Mouse (Mus musculus) erythroblast, embryonic 14.5 days (primary cell): Measurements from ENCODE around the gene Ptprg. TPM values are rescaled to one million over a fixed set of nuclear protein-coding genes. Genes with fewer than 3 reads are reported as not detected.

Experiments used
- H3K27me3 ChIP-seq: 2 replicates; pipeline ENCODE4 v1.6.1; 2012; ENCODE audit warnings: inconsistent platforms; ENCODE audit not compliant: control insufficient read depth
- H3K36me3 ChIP-seq: 2 replicates; pipeline ENCODE4 v1.6.1; 2012; ENCODE audit warnings: mild to moderate bottlenecking, inconsistent platforms; ENCODE audit not compliant: control insufficient read depth
- H3K4me1 ChIP-seq: 2 replicates; pipeline ENCODE4 v1.6.1; 2012; ENCODE audit warnings: inconsistent platforms; ENCODE audit not compliant: control insufficient read depth
- H3K4me3 ChIP-seq: replicated peaks from 2 replicates; pipeline ENCODE3; 2012; ENCODE audit warnings: moderate library complexity, mild to moderate bottlenecking, inconsistent platforms
- H3K9me3 ChIP-seq: 2 replicates; pipeline ENCODE4 v1.6.1; 2012; ENCODE audit warnings: low read length, inconsistent platforms, mixed read lengths; ENCODE audit not compliant: control insufficient read depth
- GATA1 ChIP-seq: IDR thresholded peaks from 2 replicates; pipeline ENCODE4 v1.6.1; 2012; ENCODE audit warnings: low read length, inconsistent platforms, mixed read lengths
- TAL1 ChIP-seq: IDR thresholded peaks from 3 replicates; pipeline ENCODE4 v1.6.1; 2012; ENCODE audit warnings: low read length, inconsistent platforms, mixed read lengths
- polyA plus RNA-seq: library from polyadenylated mRNA; stranded (reverse); fragments of >175 nt; gene quantifications from 2 replicates; pipeline ENCODE4 v1.2.3, GENCODE M21; 2012

Ptprg gene
- polyA plus RNA-seq, 1 experiment = not detected

GRCm38 (mm10) chr14:11731223-11731920 lies 178.0 kb downstream of the Ptprg start:
- Histone ChIP-seq H3K4me1 (no peaks in the 10 kb centered on the region), H3K9me3 (no peaks in the 10 kb centered on the region), H3K36me3 (no peaks in the 10 kb centered on the region), H3K27me3 (no peaks in the 10 kb centered on the region), H3K4me3 (no peak overlapping the region)
- TF ChIP-seq TAL1 (no peak), GATA1 (no peak)

GRCm38 (mm10) chr14:11732376-11732775 lies 179.0 kb downstream of the Ptprg start:
- Histone ChIP-seq H3K4me1 (no peaks in the 10 kb centered on the region), H3K27me3 (no peaks in the 10 kb centered on the region), H3K4me3 (no peak overlapping the region), H3K36me3 (no peaks in the 10 kb centered on the region), H3K9me3 (no peaks in the 10 kb centered on the region)
- no peak for TF ChIP-seq TAL1
- TF ChIP-seq GATA1 = no peak

GRCm38 (mm10) chr14:11743726-11744125 lies 190.4 kb downstream of the Ptprg start:
- no peaks in the 10 kb centered on the region for H3K4me1 ChIP-seq
- H3K4me3 ChIP-seq = no peak overlapping the region
- H3K36me3 ChIP-seq = no peaks in the 10 kb centered on the region
- no peaks in the 10 kb centered on the region for H3K27me3 ChIP-seq
- H3K9me3 ChIP-seq = no peaks in the 10 kb centered on the region
- TF ChIP-seq GATA1 (no peak), TAL1 (no peak)

- H3K4me3 ChIP-seq = no peak overlapping the region
- no peaks in the 10 kb centered on the region for H3K27me3 ChIP-seq
- no peaks in the 10 kb centered on the region for H3K36me3 ChIP-seq
- TF ChIP-seq GATA1 (no peak), TAL1 (no peak)
- no peaks in the 10 kb centered on the region for H3K4me1 ChIP-seq
- no peaks in the 10 kb centered on the region for H3K9me3 ChIP-seq
Measured at GRCm38 (mm10) chr14:11752678-11753077, 199.3 kb downstream of the Ptprg start.

GRCm38 (mm10) chr14:11754656-11755055 lies 201.3 kb downstream of the Ptprg start:
- TF ChIP-seq TAL1 (no peak), GATA1 (no peak)
- Histone ChIP-seq H3K9me3 (no peaks in the 10 kb centered on the region), H3K4me3 (no peak overlapping the region), H3K4me1 (no peaks in the 10 kb centered on the region), H3K36me3 (no peaks in the 10 kb centered on the region), H3K27me3 (no peaks in the 10 kb centered on the region)

- Histone ChIP-seq H3K27me3 (no peaks in the 10 kb centered on the region), H3K4me1 (no peaks in the 10 kb centered on the region), H3K36me3 (no peaks in the 10 kb centered on the region), H3K9me3 (no peaks in the 10 kb centered on the region), H3K4me3 (no peak overlapping the region)
- TF ChIP-seq TAL1 (no peak), GATA1 (no peak)
Measured at GRCm38 (mm10) chr14:11758185-11758584, 204.9 kb downstream of the Ptprg start.

- H3K27me3 ChIP-seq = no peaks in the 10 kb centered on the region
- H3K9me3 ChIP-seq = no peaks in the 10 kb centered on the region
- H3K4me1 ChIP-seq = no peaks in the 10 kb centered on the region
- no peak for TF ChIP-seq TAL1
- no peak for TF ChIP-seq GATA1
- H3K4me3 ChIP-seq = no peak overlapping the region
- H3K36me3 ChIP-seq = no peaks in the 10 kb centered on the region
Measured at GRCm38 (mm10) chr14:11759356-11759755, 206.0 kb downstream of the Ptprg start.

- Histone ChIP-seq H3K27me3 (no peaks in the 10 kb centered on the region), H3K4me1 (no peaks in the 10 kb centered on the region), H3K4me3 (no peak overlapping the region), H3K36me3 (no peaks in the 10 kb centered on the region), H3K9me3 (no peaks in the 10 kb centered on the region)
- TF ChIP-seq GATA1 = no peak
- no peak for TF ChIP-seq TAL1
Measured at GRCm38 (mm10) chr14:11762995-11763394, 209.7 kb downstream of the Ptprg start.

GRCm38 (mm10) chr14:11772736-11773135 lies 219.4 kb downstream of the Ptprg start:
- no peaks in the 10 kb centered on the region for H3K27me3 ChIP-seq
- no peak overlapping the region for H3K4me3 ChIP-seq
- no peak for TF ChIP-seq GATA1
- TF ChIP-seq TAL1 = no peak
- no peaks in the 10 kb centered on the region for H3K36me3 ChIP-seq
- H3K4me1 ChIP-seq = no peaks in the 10 kb centered on the region
- H3K9me3 ChIP-seq = no peaks in the 10 kb centered on the region
